Mouse (Mus musculus) thymus, postnatal 10 days (tissue): ENCODE results near the gene Smarcd1.

Source experiments
- DNase-seq, 2 experiments: peaks; one replicate each; pipeline ENCODE4 v3.0.0; 2021; ENCODE audit warnings: low spot score in 2 of 2

The Smarcd1 gene

GRCm38 (mm10) chr15:99731167-99731566 is 29.2 kb downstream of the Smarcd1 start:
- DNase-seq, result no peak

GRCm38 (mm10) chr15:99731678-99732077 is 29.7 kb downstream of the Smarcd1 start:
- no peak for DNase-seq

GRCm38 (mm10) chr15:99733186-99733585 is 31.3 kb downstream of the Smarcd1 start:
- DNase-seq, result no peak

- peak; percentile 100 for DNase-seq
These were observed 33.7 kb downstream of the Smarcd1 start for GRCm38 (mm10) chr15:99735631-99736030.

GRCm38 (mm10) chr15:99736675-99737074 is 34.7 kb downstream of the Smarcd1 start:
- DNase-seq, result no peak

- no peak for DNase-seq
These were observed 38.3 kb downstream of the Smarcd1 start for GRCm38 (mm10) chr15:99740229-99740628.

GRCm38 (mm10) chr15:99754204-99754603 is 52.3 kb downstream of the Smarcd1 start:
- no peak for DNase-seq
